Mouse (Mus musculus) layer of hippocampus, postnatal 36 days (tissue): ENCODE measurements around the gene Vmn1r180. TPM values are rescaled to one million over a fixed set of nuclear protein-coding genes. Genes with fewer than 3 reads are reported as not detected.
"Not testable (repeated sequence)": the region's sequence is repeated elsewhere in the genome, so short reads cannot be mapped to it uniquely, and the experiment has no call there.

Source experiments
- DNase-seq, 2 experiments: peaks; one replicate each; pipeline ENCODE4 v3.0.0; 2022
- total RNA-seq, 2 experiments: library from RNA; stranded (reverse); gene quantifications; 2 replicates each; pipeline ENCODE4 v1.2.3; 2021

The Vmn1r180 gene
- total RNA-seq = not detected

- DNase-seq = no peak
Observed at GRCm38 (mm10) chr7:23950332-23950731, at the start of gene Vmn1r180. Gene Vmn1r180, plus strand, starts transcription at chr7:23950632.

DNA sequence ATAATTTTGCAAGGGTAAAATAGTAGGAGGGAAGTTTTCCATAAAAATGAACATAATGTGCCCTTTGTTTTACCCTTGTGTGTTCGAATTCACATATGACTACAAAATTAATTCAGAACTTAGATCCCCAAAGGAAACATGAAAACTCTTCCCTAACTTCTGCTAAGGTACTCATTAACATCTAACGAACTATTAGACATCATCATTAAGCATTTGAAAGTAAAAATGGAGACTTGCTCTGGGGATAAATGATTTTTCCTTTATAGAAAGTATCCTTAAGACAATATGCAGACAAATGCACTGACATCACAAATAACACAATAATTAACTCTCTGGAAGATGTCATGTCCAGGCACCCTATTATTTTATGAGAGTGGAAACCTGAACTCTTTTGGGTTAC lies 23.8 kb upstream of the Vmn1r180 start, which contains the start of gene Vmn1r179:
TSS of gene Vmn1r179 (plus strand) at position 301 of the 400 bp plus-strand sequence.
- no peak for DNase-seq

GRCm38 (mm10) chr7:23968044-23968443 lies 17.6 kb downstream of the Vmn1r180 start:
- DNase-seq = peak in 1 of 2 experiments; percentile 1

- DNase-seq = not testable (repeated sequence)
Observed at GRCm38 (mm10) chr7:23974315-23974714, 23.9 kb downstream of the Vmn1r180 start, which contains the start of gene Vmn1r181. Gene Vmn1r181, plus strand, starts transcription at chr7:23974615.

DNA sequence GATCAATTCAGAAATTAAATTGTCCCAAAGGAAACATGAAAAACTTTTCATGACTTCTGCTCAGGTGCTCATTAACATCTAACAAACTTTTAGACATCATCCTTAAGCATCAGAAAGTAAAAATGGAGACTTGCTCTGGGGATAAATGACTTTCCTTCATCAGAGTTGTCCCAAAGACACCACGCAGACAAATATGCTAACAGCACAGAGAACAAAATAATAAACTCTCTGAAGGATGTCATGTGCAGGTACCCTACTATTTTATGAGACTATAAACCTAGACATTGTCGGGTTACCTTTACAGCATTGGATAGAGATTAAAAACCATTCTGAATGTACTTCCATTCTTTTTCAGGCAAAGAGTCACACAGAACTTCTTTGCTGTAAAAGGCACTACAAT lies 51.0 kb downstream of the Vmn1r180 start, which contains the start of gene V1rd19:
TSS of gene V1rd19 (plus strand) at position 301 of the 400 bp plus-strand sequence.
- DNase-seq = no peak

Other genes with a start within 250 kb of the Vmn1r180 start
- gene Vmn1r173, start 249.9 kb upstream of the Vmn1r180 start, total RNA-seq = not detected
- gene Vmn1r174, start 198.4 kb upstream of the Vmn1r180 start, total RNA-seq = not detected
- gene Vmn1r175, start 140.0 kb upstream of the Vmn1r180 start, total RNA-seq = not detected
- gene Vmn1r176, start 113.3 kb upstream of the Vmn1r180 start, total RNA-seq = not detected
- gene Vmn1r177, start 84.2 kb upstream of the Vmn1r180 start, total RNA-seq = not detected
- gene Vmn1r178, start 58.6 kb upstream of the Vmn1r180 start, total RNA-seq = not detected
- gene Vmn1r179, start 23.7 kb upstream of the Vmn1r180 start, total RNA-seq = not detected
- not detected for gene Vmn1r181, start 24.0 kb downstream of the Vmn1r180 start, total RNA-seq
- not detected for gene V1rd19, start 51.1 kb downstream of the Vmn1r180 start, total RNA-seq
- gene Vmn1r183, start 102.6 kb downstream of the Vmn1r180 start, total RNA-seq = not detected
- 10 to 100 TPM; 43.3 to 44.5 TPM for gene Zfp180, start 131.3 kb downstream of the Vmn1r180 start, total RNA-seq
- 10 to 100 TPM; 12.1 to 12.3 TPM for gene Zfp112, start 161.7 kb downstream of the Vmn1r180 start, total RNA-seq
- 10 to 100 TPM; 22.0 to 23.0 TPM for gene Zfp235, start 183.5 kb downstream of the Vmn1r180 start, total RNA-seq
- 1 to 10 TPM; 3.3 to 3.9 TPM for gene Zfp114, start 224.4 kb downstream of the Vmn1r180 start, total RNA-seq